Mouse (Mus musculus): ENCODE data around the gene Rab34. TPM values are rescaled to one million over a fixed set of nuclear protein-coding genes. Genes with fewer than 3 reads are reported as not detected.

Gene Rab34
- total RNA-seq (2023), result 0.35 TPM

GRCm38 (mm10) chr11:78188331-78189233, at the start of gene Rab34:
Gene Rab34, plus strand, starts transcription at chr11:78188430.

GRCm38 (mm10) chr11:78164924-78165760, 23.1 kb upstream of the Rab34 start, which contains the start of gene Traf4:
Gene Traf4, minus strand, starts transcription at chr11:78165589.

GRCm38 (mm10) chr11:78176402-78176862, 11.8 kb upstream of the Rab34 start, which contains the start of the genes Nek8 and Tlcd1:
Gene Nek8, minus strand, starts transcription at chr11:78176675.
Gene Tlcd1, plus strand, starts transcription at chr11:78176711.

GRCm38 (mm10) chr11:78182961-78183844, 5.0 kb upstream of the Rab34 start, which contains the start of gene Rpl23a:
Gene Rpl23a, minus strand, starts transcription at chr11:78183584.

GRCm38 (mm10) chr11:78193113-78193512, 4.9 kb downstream of the Rab34 start, which contains the start of gene Proca1:
Gene Proca1, plus strand, starts transcription at chr11:78193392.

Other genes with a start within 250 kb of the Rab34 start
- gene Phf12, start 205.7 kb upstream of the Rab34 start, total RNA-seq (2023), result 133 TPM
- 6.0 TPM for gene Dhrs13, start 156.2 kb upstream of the Rab34 start, total RNA-seq (2023)
- gene Flot2, start 150.5 kb upstream of the Rab34 start, total RNA-seq (2023), result 30.3 TPM
- 27.6 TPM for gene Eral1, start 108.0 kb upstream of the Rab34 start, total RNA-seq (2023)
- gene Fam222b, start 93.8 kb upstream of the Rab34 start, total RNA-seq (2023), result 21.7 TPM
- gene Traf4, start 22.8 kb upstream of the Rab34 start, total RNA-seq (2023), result 38.9 TPM
- gene Nek8, start 11.8 kb upstream of the Rab34 start, total RNA-seq (2023), result 9.1 TPM
- gene Tlcd1, start 11.7 kb upstream of the Rab34 start, total RNA-seq (2023), result 8.9 TPM
- gene Rpl23a, start 4.8 kb upstream of the Rab34 start, total RNA-seq (2023), result 3,317 TPM
- gene Proca1, start 5.0 kb downstream of the Rab34 start, total RNA-seq (2023), result not detected
- 41.2 TPM for gene Sdf2, start 57.3 kb downstream of the Rab34 start, total RNA-seq (2023)
- gene Supt6, start 57.6 kb downstream of the Rab34 start, total RNA-seq (2023), result 80.8 TPM
- 107 TPM for gene 2610507B11Rik, start 73.3 kb downstream of the Rab34 start, total RNA-seq (2023)
- 1.7 TPM for gene BC030499, start 102.4 kb downstream of the Rab34 start, total RNA-seq (2023)
- gene Spag5, start 113.1 kb downstream of the Rab34 start, total RNA-seq (2023), result 1.7 TPM
- 38.4 TPM for gene Aldoc, start 134.5 kb downstream of the Rab34 start, total RNA-seq (2023)
- gene Pigs, start 140.0 kb downstream of the Rab34 start, total RNA-seq (2023), result 49.7 TPM
- 15.1 TPM for gene Unc119, start 155.1 kb downstream of the Rab34 start, total RNA-seq (2023)
- not detected for gene Foxn1, start 198.1 kb downstream of the Rab34 start, total RNA-seq (2023)
- not detected for gene Slc13a2, start 233.8 kb downstream of the Rab34 start, total RNA-seq (2023)

Measured in CD4-positive naive resting alpha-beta T cell, adult 57 days (primary cell).